Mouse (Mus musculus): ENCODE measurements around the gene Hcfc1.

GRCm38 (mm10) chrX:73941860-73942259 is 24.3 kb downstream of the Hcfc1 start:
- no peak for TF ChIP-seq CTCF (conservative IDR thresholded peaks at IDR 0.05; ENCODE audit: insufficient read depth, insufficient read length, low read depth, low read length)
- no peak for TF ChIP-seq POLR2A (IDR thresholded peaks at IDR 0.05; ENCODE audit: low read depth, low read length)
